Mouse (Mus musculus) heart, embryonic 16.5 days (tissue): ENCODE measurements around the gene Foxe3. TPM values are rescaled to one million over a fixed set of nuclear protein-coding genes. Genes with fewer than 3 reads are reported as not detected.

Source experiments
- ATAC-seq: fragments of 200-750 bp; cut with Nextera tagmentation; replicated peaks from 2 replicates; pipeline ENCODE4 v1.8.0; 2017; ENCODE audit warnings: moderate number of reproducible peaks; ENCODE audit not compliant: insufficient read depth, low FRiP score; ENCODE audit errors: extremely low read depth
- H3K27ac ChIP-seq: fragments of 300-500 bp; sonication (generic); 2 replicates; pipeline ENCODE4 v1.5.1; 2014; ENCODE audit warnings: mild to moderate bottlenecking, low read length, control low read depth, moderate library complexity
- H3K27me3 ChIP-seq: fragments of 300-500 bp; sonication (generic); 2 replicates; pipeline ENCODE4 v1.6.1; 2014; ENCODE audit warnings: low read length, mixed read lengths; ENCODE audit not compliant: control insufficient read depth, insufficient read depth
- H3K36me3 ChIP-seq: fragments of 300-500 bp; sonication (generic); 2 replicates; pipeline ENCODE4 v1.6.1; 2014; ENCODE audit not compliant: control insufficient read depth, insufficient read depth
- H3K4me1 ChIP-seq: fragments of 300-500 bp; sonication (generic); 2 replicates; pipeline ENCODE4 v1.6.1; 2014; ENCODE audit warnings: low read length, mixed read lengths; ENCODE audit not compliant: control insufficient read depth, insufficient read depth
- H3K4me2 ChIP-seq: fragments of 300-500 bp; sonication (generic); 2 replicates; pipeline ENCODE4 v1.6.1; 2014; ENCODE audit warnings: low read depth, mild to moderate bottlenecking, control low read depth, low read length
- H3K4me3 ChIP-seq: fragments of 300-500 bp; sonication (generic); 2 replicates; pipeline ENCODE4 v1.5.1; 2014; ENCODE audit warnings: mild to moderate bottlenecking, control low read depth, low read length
- H3K9ac ChIP-seq: fragments of 300-500 bp; sonication (generic); 2 replicates; pipeline ENCODE4 v1.6.1; 2014; ENCODE audit warnings: low read length, control low read depth
- H3K9me3 ChIP-seq: fragments of 300-500 bp; sonication (generic); replicated peaks from 2 replicates; pipeline ENCODE4 v1.6.1; 2016; ENCODE audit warnings: low read length; ENCODE audit not compliant: control insufficient read depth
- WGBS: fragments of 180-500 bp; shearing (Covaris S2); extraction: QIAGEN DNeasy Blood & Tissue Kit; methylation state at CpG from one replicate; pipeline ENCODE4 v1.1.7; 2014; 5-methylcytosine and 5-hydroxymethylcytosine counted together
- polyA plus RNA-seq: library from polyadenylated mRNA; unstranded; fragments of >200 nt; fragmentation: Nextera tagmentation; extraction: Ambion mirVana; gene quantifications from 2 replicates; pipeline ENCODE4 v1.2.1, GENCODE M21; 2015

Gene Foxe3
- polyA plus RNA-seq, 1 experiment from 2014 or later: not detected

DNA sequence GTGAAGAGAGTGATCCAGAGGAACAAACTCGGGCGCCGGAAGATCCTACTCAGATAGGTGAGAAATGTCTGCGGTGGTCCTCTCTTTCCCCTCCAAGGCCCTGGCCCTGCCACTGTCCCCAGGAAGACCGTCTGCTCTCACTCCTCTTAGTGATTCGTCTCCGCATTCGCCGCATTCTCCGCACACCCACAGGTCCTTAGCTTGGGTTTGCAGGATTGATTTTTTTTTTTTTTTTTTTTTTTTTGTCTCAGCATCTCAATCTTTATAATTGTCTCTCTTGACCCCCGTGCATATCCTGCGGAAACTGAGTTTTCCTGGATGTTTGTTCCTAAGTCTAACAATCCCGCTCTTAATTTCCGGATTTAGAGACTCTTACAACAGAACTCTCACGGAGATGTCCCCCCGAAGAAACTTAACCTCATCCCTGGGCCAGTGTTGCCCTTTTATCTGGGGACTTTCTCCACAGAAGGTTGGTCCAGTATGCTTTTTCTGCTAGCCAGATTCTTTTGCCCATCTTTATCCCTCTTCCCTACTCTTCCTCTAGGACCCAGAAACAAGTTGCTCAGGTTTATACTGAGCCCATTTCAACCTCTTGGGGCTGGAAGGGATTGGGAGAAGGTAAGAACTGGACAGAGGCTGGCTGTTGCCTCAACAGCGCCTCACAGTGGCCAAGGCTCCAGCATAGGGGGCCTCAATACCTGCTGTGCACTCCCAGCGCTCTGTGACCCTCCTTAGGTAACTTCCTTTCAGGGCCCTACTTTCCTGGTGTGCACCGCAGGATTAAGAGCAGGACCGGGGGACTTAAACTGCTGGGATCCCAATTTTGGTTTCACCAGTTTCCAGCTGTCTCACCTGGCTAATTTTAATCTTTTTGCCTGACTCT, 16.0 kb downstream of the Foxe3 start:
- no peak overlapping the region for H3K27ac ChIP-seq

DNA sequence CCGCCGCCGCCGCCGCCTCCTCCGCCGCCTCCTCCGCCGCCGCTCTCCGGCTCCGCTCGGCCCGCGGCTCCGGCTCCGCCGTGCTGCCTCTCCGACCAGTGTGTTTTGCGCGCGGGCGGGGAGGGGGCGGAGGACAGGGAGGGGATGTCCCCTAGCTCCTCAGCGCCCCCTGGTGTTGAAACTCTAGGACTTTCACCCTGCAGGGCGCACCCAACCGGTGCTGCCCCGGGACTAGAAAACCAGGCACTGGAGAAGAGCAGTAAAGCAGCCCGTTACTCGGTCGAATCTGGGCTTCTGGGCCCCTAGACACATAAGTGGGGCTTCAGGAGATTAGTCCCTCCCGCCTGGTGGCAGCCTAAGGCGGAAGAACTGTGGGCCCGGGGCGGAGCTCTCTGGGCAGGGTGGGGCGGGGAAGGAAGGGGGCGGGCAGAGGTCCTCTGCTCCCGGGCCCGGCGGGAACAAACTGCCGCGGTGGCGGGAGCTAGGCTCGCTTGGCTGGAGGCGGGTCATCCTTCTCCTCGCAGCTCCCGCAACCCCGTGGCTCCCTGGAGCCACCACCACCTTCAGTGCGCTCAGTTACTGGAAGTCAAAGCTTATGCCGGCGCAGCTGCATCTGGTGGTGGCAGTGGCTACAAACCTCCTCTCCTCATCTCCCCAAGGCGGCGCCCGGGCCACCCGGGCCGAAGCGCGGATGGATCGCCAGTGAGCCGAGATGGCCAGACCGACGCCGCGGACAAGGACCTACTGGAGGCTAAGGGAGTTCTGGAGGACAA, 16.8 kb downstream of the Foxe3 start, which contains the start of gene Foxd2:
Foxd2 (minus strand) TSS at position 45 of the 773 bp plus-strand sequence.
- H3K4me3 ChIP-seq: peak within 1 kb of the TSS; percentile 62
- H3K9me3 ChIP-seq: no peaks in the 10 kb centered on the region
- no peaks in the 10 kb centered on the region for H3K36me3 ChIP-seq
- peaks cover 96% of the 10 kb centered on the region for H3K27me3 ChIP-seq
- peak; percentile 90 for ATAC-seq
- H3K4me2 ChIP-seq: peak within 1 kb of the TSS; percentile 97
- WGBS: under 1% methylated on average over 59 of the region's 64 CpGs
- H3K27ac ChIP-seq: peak within 1 kb of the TSS; percentile 49; the same call in 1 of the 2 replicates
- peak within 1 kb of the TSS; percentile 67 for H3K9ac ChIP-seq
- H3K4me1 ChIP-seq: peaks cover 3% of the 10 kb centered on the region

More for the DNA sequence above, 16.0 kb downstream of the Foxe3 start:
- Histone ChIP-seq H3K4me1 (peaks cover 3% of the 10 kb centered on the region), H3K36me3 (no peaks in the 10 kb centered on the region), H3K9me3 (no peaks in the 10 kb centered on the region), H3K9ac (peak overlapping the region; percentile 60; the same call in 1 of the 2 replicates), H3K4me3 (peak overlapping the region; percentile 62), H3K27me3 (peaks cover 96% of the 10 kb centered on the region), H3K4me2 (peak overlapping the region; percentile 97)
- ATAC-seq: no peak
- WGBS: 4% methylated on average over 20 of the region's 20 CpGs

DNA sequence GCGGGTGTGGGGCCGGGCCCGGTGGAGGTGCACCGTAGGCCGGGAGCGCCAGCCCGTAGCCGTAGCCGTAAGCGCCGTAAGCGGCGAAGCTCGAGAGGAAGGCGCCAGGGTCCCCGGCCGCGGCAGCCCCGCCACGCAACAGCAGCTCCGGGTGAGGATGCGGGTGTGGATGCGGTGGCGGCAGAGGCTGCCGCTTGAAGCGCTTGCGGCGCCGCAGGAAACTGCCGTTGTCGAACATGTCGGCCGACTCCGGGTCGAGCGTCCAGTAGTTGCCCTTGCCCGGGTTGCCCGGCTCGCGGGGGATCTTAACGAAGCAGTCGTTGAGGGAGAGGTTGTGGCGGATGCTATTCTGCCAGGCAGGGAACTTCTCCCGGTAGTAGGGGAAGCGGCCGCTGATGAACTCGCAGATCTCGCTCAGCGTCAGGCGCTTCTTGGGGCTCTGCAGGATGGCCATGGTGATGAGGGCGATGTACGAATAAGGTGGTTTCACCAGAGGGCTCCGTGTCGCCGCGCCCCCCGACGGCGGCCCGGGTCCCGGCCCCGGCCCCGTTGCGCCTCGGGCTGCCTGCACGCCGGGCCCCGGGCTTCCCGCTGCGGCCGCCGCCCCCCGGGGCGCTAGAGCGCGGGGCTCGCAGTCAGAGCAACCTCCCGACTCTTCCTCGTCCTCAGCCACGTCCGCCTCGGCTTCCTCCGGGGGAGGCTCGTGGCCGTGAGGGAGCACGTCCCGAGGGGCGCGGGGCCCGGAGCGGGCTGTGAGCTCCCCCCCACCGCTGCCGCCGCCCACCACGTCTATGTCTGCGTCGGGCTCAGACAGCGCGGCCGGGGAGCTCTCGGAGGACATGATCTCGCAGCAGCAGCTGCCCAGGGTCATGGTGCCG, 17.6 kb downstream of the Foxe3 start:
- H3K27ac ChIP-seq: no peak overlapping the region
- no peaks in the 10 kb centered on the region for H3K36me3 ChIP-seq

DNA sequence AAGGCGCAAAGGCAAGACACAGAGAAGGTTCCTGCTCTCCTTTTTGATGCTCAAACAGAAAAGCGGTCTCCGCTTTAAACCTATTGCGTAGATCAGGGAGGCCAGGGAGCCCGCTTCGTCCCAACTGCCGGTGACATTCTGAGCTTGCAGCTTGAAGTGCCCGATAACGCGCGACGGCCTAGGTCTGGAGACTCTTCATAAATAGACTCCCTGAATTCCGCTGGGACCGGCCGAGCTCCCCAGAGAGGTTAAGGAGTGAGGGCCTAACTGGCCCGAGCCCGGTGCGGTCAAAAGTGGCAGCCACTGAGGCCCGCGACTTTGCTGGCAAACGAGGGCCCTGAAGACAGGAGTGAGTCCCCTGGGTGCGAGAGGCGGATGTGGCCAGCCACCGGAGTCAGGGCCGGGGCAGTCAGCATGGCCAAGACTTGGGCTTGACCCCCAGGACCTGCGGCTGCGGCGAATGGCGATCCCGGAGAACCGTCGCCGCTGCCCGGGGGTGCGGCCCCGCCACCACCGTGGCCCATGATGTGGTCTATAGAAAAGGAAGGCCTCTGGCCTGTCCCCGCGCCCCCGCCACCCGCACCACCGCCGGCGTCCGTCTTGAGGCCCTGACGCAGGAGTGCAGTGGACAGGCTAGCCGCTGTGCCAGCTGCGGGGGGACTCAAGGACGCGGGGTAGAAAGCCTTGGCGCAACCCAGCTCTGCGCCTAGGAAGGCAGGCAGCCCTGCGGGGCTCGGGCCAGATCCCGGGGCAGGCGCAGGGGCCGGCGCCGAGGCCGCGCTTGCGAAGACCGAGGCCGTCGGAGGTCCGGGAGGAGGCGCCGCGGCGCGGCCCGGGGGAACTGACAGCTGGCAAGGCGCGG, 18.5 kb downstream of the Foxe3 start:
- no peak overlapping the region for H3K27ac ChIP-seq
- H3K9me3 ChIP-seq: no peaks in the 10 kb centered on the region
- H3K4me1 ChIP-seq: peaks cover 3% of the 10 kb centered on the region; the same call in 1 of the 2 replicates
- H3K27me3 ChIP-seq: peaks cover 94% of the 10 kb centered on the region
- no peaks in the 10 kb centered on the region for H3K36me3 ChIP-seq
- H3K4me3 ChIP-seq: peak overlapping the region; percentile 62
- H3K4me2 ChIP-seq: peak overlapping the region; percentile 97
- H3K9ac ChIP-seq: no peak overlapping the region
- WGBS: 2% methylated on average over 72 of the region's 74 CpGs
- ATAC-seq: no peak

More for the DNA sequence above, 17.6 kb downstream of the Foxe3 start:
- WGBS: under 1% methylated on average over 89 of the region's 103 CpGs
- Histone ChIP-seq H3K4me2 (peak overlapping the region; percentile 97), H3K9ac (peak overlapping the region; percentile 67), H3K4me1 (peaks cover 3% of the 10 kb centered on the region; the same call in 1 of the 2 replicates), H3K27me3 (peaks cover 95% of the 10 kb centered on the region), H3K4me3 (peak overlapping the region; percentile 62), H3K9me3 (no peaks in the 10 kb centered on the region)
- ATAC-seq: peak; percentile 47

DNA sequence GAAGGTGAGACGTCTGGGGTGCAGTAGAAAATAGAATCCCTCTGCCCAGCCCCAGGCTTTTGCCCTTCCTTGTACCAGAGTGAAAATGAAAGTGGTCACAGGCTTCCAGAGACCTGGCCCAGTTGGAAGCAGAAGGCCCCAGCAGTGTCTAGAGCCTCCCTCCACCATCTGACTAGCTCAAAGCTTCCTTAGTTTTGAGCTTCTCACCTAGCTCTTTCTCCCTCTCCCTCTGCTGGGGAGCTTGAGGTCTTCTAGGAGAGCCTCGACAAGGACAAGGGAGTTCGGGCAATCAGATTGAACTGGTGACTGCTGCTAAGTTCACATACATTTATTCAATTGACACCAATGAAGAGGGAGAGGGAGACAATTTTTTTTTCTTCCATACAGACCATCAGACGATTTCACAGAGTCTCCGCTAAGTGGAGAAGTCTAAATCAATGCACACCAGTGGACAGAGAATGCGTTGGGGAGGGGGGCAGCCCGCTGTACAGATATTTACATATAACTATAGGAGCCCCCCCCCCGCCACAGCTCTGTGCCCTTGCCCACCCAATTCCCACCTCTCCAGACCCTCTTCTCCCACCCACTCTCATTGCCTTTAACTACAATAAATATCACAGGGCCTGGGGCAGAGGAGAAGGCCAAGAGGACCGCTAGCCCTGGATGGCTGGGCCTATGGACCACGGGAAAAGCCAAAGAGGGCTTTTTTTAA, 19.7 kb downstream of the Foxe3 start:
- ATAC-seq: no peak
- Histone ChIP-seq H3K4me1 (peaks cover 3% of the 10 kb centered on the region; the same call in 1 of the 2 replicates), H3K9me3 (no peaks in the 10 kb centered on the region), H3K4me3 (no peak overlapping the region), H3K36me3 (no peaks in the 10 kb centered on the region), H3K27me3 (peaks cover 94% of the 10 kb centered on the region), H3K9ac (no peak overlapping the region), H3K27ac (no peak overlapping the region), H3K4me2 (no peak overlapping the region)
- 23% methylated on average over 10 of the region's 10 CpGs for WGBS

DNA sequence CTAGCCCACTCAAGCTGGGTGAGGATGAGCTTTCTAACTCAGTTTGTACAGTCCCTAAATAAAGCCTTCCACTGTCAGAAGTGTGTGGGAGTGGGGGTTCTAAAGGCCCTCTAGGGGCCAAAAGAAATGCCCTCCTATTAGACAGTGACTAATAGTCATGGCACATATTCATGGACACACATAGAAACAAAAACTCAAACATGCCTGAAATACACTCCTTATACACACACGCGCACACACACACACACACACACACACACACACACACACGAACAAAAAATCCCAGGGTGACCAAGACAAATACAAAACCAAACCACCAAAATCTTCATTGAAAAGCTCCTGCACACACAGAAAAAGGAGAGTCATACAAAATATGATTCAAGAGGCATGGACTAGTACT, 20.3 kb downstream of the Foxe3 start:
- Histone ChIP-seq H3K36me3 (no peaks in the 10 kb centered on the region), H3K9ac (no peak overlapping the region), H3K27ac (no peak overlapping the region), H3K27me3 (peaks cover 94% of the 10 kb centered on the region), H3K4me1 (peaks cover 3% of the 10 kb centered on the region; the same call in 1 of the 2 replicates), H3K4me3 (no peak overlapping the region), H3K9me3 (no peaks in the 10 kb centered on the region), H3K4me2 (no peak overlapping the region)
- ATAC-seq: no peak
- WGBS: 61% methylated on average over 3 of the region's 3 CpGs

DNA sequence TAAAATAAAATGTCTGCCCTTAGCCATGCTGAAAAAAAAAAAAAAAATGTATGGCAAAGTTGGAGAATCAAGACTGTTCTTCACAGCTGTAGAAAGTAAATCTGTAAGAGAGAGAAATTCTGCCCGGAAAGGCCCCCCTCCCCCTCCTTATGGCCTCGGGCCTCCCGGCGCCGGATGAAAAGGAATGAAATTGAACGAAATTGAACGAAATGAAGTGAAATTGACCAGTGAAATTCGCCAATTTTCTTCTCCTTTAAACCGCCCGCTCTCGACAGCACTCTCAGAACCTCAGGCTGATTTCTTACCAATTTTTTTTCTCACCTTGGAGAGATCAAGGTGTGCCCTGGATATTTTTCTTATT, 22.4 kb downstream of the Foxe3 start:
- Histone ChIP-seq H3K4me3 (no peak overlapping the region), H3K4me1 (0 out of 2 replicates have a peak, but pooled peaks cover 3% of the 10 kb centered on the region), H3K27ac (no peak overlapping the region), H3K27me3 (peaks cover 96% of the 10 kb centered on the region), H3K9ac (no peak overlapping the region), H3K4me2 (no peak overlapping the region), H3K36me3 (no peaks in the 10 kb centered on the region), H3K9me3 (no peaks in the 10 kb centered on the region)
- WGBS: 10% methylated on average over 11 of the region's 11 CpGs
- no peak for ATAC-seq
